Comparison of ENCODE assay signal across 31 mouse cellular contexts in the genomic region with DNA sequence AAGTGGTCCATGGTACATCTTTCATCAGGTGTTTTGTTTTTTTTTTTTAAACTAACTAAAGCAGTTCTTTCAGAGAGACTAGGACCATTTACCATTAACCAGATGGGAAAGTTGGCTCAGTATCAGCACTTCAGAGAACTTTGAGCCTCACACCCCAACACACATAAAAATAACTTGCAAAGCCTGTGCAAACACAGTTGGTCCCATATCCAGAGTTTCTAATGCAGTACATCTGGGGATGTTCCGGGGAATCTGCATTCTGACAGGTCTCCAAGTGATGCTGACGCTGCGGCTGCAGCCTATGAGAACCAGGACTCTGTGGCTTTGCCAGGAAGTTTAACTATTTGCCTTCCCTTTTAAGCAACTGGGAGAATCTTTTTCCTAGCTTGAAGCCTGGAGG.
DNase-seq lines count a peak whose midpoint lies in the region; ATAC-seq and TF ChIP-seq lines count a peak whose summit lies in the region.
"Had no signal": no experiment of that assay in that cellular context is flagged by ENCODE, and none has a peak within 500 bp of the region (broad histone marks: within the 10 kb centered on the region; RNA-seq: fewer than 3 reads in every experiment).

No protein-coding gene starts in this region.

- ATAC-seq in frontal cortex, adult (ENCODE audit: low TSS enrichment): peak; percentile 66; the same call in 1 of the 2 replicates
- ATAC-seq in kidney, postnatal 0 days (replicated peaks; ENCODE audit: low FRiP score, low read depth): no peak
- no peak; the same call in 1 of the 2 replicates for ATAC-seq in lung, embryonic 14.5 days (ENCODE audit: insufficient read depth)
- ATAC-seq in lung, postnatal 0 days: no peak
- ATAC-seq: forebrain, postnatal 0 days; midbrain, embryonic 16.5 days; Patski had no signal

- H3K4me3 ChIP-seq in kidney, postnatal 0 days (replicated peaks; ENCODE audit: low read depth, low read length): no peak overlapping the region
- H3K4me3 ChIP-seq in lung, embryonic 14.5 days (ENCODE audit: low read depth, low read length): no peak overlapping the region
- H3K4me3 ChIP-seq in lung, postnatal 0 days (ENCODE audit: low read depth, low read length): no peak overlapping the region
- H3K4me3 ChIP-seq: embryonic facial prominence, embryonic 15.5 days; forebrain, embryonic 12.5 days; heart, embryonic 13.5 days; layer of hippocampus, adult 2 months; liver, embryonic 13.5 days; stomach, embryonic 15.5 days had no signal

- no peaks in the 10 kb centered on the region for H3K36me3 ChIP-seq in kidney, postnatal 0 days (ENCODE audit: insufficient read depth, low read length)
- no peaks in the 10 kb centered on the region for H3K36me3 ChIP-seq in lung, embryonic 14.5 days (ENCODE audit: insufficient read depth)
- no peaks in the 10 kb centered on the region for H3K36me3 ChIP-seq in lung, postnatal 0 days (ENCODE audit: insufficient read depth, low read length)
- H3K36me3 ChIP-seq: embryonic facial prominence, embryonic 15.5 days; forebrain, embryonic 12.5 days; G1E; heart, embryonic 13.5 days; liver, embryonic 13.5 days; stomach, embryonic 15.5 days had no signal

- H3K27me3 ChIP-seq in kidney, postnatal 0 days (ENCODE audit: insufficient read depth, low read length): no peaks in the 10 kb centered on the region
- H3K27me3 ChIP-seq in lung, embryonic 14.5 days (ENCODE audit: insufficient read depth, low read length): no peaks in the 10 kb centered on the region
- no peaks in the 10 kb centered on the region for H3K27me3 ChIP-seq in lung, postnatal 0 days (replicated peaks; ENCODE audit: insufficient read depth, low read length)
- H3K27me3 ChIP-seq: embryonic facial prominence, embryonic 15.5 days; forebrain, embryonic 12.5 days; heart, embryonic 13.5 days; liver, embryonic 13.5 days; stomach, embryonic 15.5 days had no signal

- TF ChIP-seq EP300 in lung, postnatal 0 days (IDR thresholded peaks at IDR 0.05): no peak

- no peak for TF ChIP-seq CTCF in kidney, postnatal 0 days (IDR thresholded peaks at IDR 0.05; ENCODE audit: low read depth)
- TF ChIP-seq CTCF in lung, embryonic 14.5 days (IDR thresholded peaks at IDR 0.05; ENCODE audit: low read depth): no peak
- TF ChIP-seq CTCF in lung, postnatal 0 days (IDR thresholded peaks at IDR 0.05): no peak

- no peak for DNase-seq in frontal cortex, postnatal 10 days (ENCODE audit: low spot score in 2 of 2)
- DNase-seq in kidney, postnatal 0 days (ENCODE audit: low spot score): peak; percentile 14
- no peak for DNase-seq in kidney, postnatal 4 days
- DNase-seq in lung, embryonic 14.5 days: peak; percentile 66
- DNase-seq in lung, postnatal 0 days (ENCODE audit: low spot score): no peak
- peak; percentile 34 for DNase-seq in telencephalon, adult 2 months (ENCODE audit: low read depth, low spot score)
- no peak for DNase-seq in cerebellum, postnatal 25 days
- DNase-seq: adrenal gland, postnatal 10 days; cerebellum, adult 11 months; cerebellum, adult 9-10 months; embryo, embryonic 11 days; forebrain, postnatal 0 days; gastrocnemius, postnatal 36 days; heart, postnatal 10 days; kidney, adult 11 months; liver, embryonic 13.5 days; lung, adult 18-20 months; lung, postnatal 36 days; right cerebral cortex, postnatal 25 days; thymus, postnatal 14 days had no signal

- H3K9ac ChIP-seq in kidney, postnatal 0 days (ENCODE audit: low read depth, low read length): no peak overlapping the region
- H3K9ac ChIP-seq in lung, embryonic 14.5 days: no peak overlapping the region
- H3K9ac ChIP-seq in lung, postnatal 0 days (replicated peaks; ENCODE audit: low read depth): no peak overlapping the region
- H3K9ac ChIP-seq: embryonic facial prominence, embryonic 15.5 days; forebrain, embryonic 12.5 days; forebrain, postnatal 0 days; heart, embryonic 13.5 days; hindbrain, embryonic 14.5 days; liver, embryonic 13.5 days; stomach, embryonic 15.5 days had no signal

- no peak overlapping the region for H3K4me2 ChIP-seq in kidney, postnatal 0 days (ENCODE audit: low read length)
- H3K4me2 ChIP-seq in lung, embryonic 14.5 days: no peak overlapping the region
- no peak overlapping the region for H3K4me2 ChIP-seq in lung, postnatal 0 days (replicated peaks; ENCODE audit: low read depth, low read length)
- H3K4me2 ChIP-seq: embryonic facial prominence, embryonic 15.5 days; forebrain, embryonic 12.5 days; heart, embryonic 13.5 days; hindbrain, embryonic 14.5 days; liver, embryonic 13.5 days; midbrain, embryonic 11.5 days; stomach, embryonic 15.5 days had no signal

- WGBS in kidney, postnatal 0 days: 59% methylated on average over 3 of the region's 3 CpGs
- 22% methylated on average over 3 of the region's 3 CpGs for WGBS in lung, embryonic 14.5 days
- 50% methylated on average over 3 of the region's 3 CpGs for WGBS in lung, postnatal 0 days

- peaks cover 4% of the 10 kb centered on the region; the same call in 1 of the 2 replicates for H3K4me1 ChIP-seq in kidney, postnatal 0 days (replicated peaks; ENCODE audit: insufficient read depth, low read length)
- H3K4me1 ChIP-seq in lung, embryonic 14.5 days (ENCODE audit: insufficient read depth): peaks cover 5% of the 10 kb centered on the region
- no peaks in the 10 kb centered on the region for H3K4me1 ChIP-seq in lung, postnatal 0 days (ENCODE audit: insufficient read depth, low read depth, low read length)
- H3K4me1 ChIP-seq: heart, embryonic 13.5 days; liver, embryonic 13.5 days; stomach, embryonic 15.5 days had no signal

- no peak overlapping the region for H3K27ac ChIP-seq in kidney, postnatal 0 days
- H3K27ac ChIP-seq in lung, embryonic 14.5 days (ENCODE audit: low read depth): no peak overlapping the region
- H3K27ac ChIP-seq in lung, postnatal 0 days (ENCODE audit: low read length): no peak overlapping the region
- H3K27ac ChIP-seq: embryonic facial prominence, embryonic 15.5 days; forebrain, embryonic 12.5 days; heart, embryonic 13.5 days; hindbrain, embryonic 14.5 days; layer of hippocampus, adult 2 months; liver, embryonic 13.5 days; stomach, embryonic 15.5 days had no signal

- no peaks in the 10 kb centered on the region for H3K9me3 ChIP-seq in kidney, postnatal 0 days (replicated peaks; ENCODE audit: low read length)
- H3K9me3 ChIP-seq in lung, embryonic 14.5 days (ENCODE audit: low read depth, low read length): no peaks in the 10 kb centered on the region
- H3K9me3 ChIP-seq in lung, postnatal 0 days (ENCODE audit: low read length): no peaks in the 10 kb centered on the region
- H3K9me3 ChIP-seq: embryonic facial prominence, embryonic 15.5 days; forebrain, embryonic 12.5 days; G1E; heart, embryonic 13.5 days; liver, embryonic 13.5 days; stomach, embryonic 15.5 days had no signal

Comparison
In these comparisons a context has a peak if more than half of its experiments do, and no peak if none do; other contexts are left out.
1. DNase-seq: peak in kidney, postnatal 0 days (single experiment), lung, embryonic 14.5 days (single experiment) and telencephalon, adult 2 months (single experiment); none in frontal cortex, postnatal 10 days (0 of 2), kidney, postnatal 4 days (0 of 2), lung, postnatal 0 days (single experiment) and cerebellum, postnatal 25 days (0 of 2).